Mouse (Mus musculus) layer of hippocampus, adult 8-10 months (tissue): ENCODE results near the gene Tmem203. TPM values are rescaled to one million over a fixed set of nuclear protein-coding genes. Genes with fewer than 3 reads are reported as not detected.
"Not testable (repeated sequence)": the region's sequence is repeated elsewhere in the genome, so short reads cannot be mapped to it uniquely, and the experiment has no call there.

Experiments
- DNase-seq, 2 experiments: peaks; one replicate each; pipeline ENCODE4 v3.0.0; 2022; ENCODE audit warnings: low spot score in 2 of 2
- total RNA-seq, 4 experiments: library from RNA; stranded (reverse); gene quantifications; 2 replicates each; pipeline ENCODE4 v1.2.4; 2022

The Tmem203 gene
- total RNA-seq, 4 experiments from 2014 or later: 27.0 to 44.4 (median 33.9) TPM

- DNase-seq: no peak
Measured at GRCm38 (mm10) chr2:25233421-25233820, 21.8 kb upstream of the Tmem203 start.

DNA sequence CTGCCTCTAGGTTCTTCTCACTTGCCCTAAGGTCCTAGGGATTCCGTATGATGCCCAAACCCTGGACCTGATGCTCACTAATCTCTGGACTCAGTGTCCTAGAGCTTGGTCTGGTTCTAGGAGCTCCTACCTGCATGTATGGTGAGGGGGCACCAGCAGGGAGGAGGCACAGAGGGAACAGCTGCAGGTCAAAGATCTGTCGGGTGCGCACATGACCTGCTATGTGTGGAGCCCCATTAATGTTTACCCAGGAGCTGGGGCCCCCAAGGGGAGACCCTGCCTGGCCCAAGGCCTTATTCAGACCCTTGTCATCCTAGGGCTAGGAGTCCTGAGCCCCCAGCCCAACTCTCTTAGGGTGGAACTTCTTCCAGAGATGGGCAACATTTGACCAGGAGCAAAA, 21.2 kb upstream of the Tmem203 start, which contains the start of gene Slc34a3:
Gene Slc34a3 (minus strand): TSS at position 315 of the 400 bp plus-strand sequence.
- DNase-seq: no peak

GRCm38 (mm10) chr2:25234551-25235220, 20.6 kb upstream of the Tmem203 start:
- no peak for DNase-seq

- DNase-seq: no peak
Measured at GRCm38 (mm10) chr2:25236614-25237013, 18.6 kb upstream of the Tmem203 start, which contains the start of gene Rnf224. Gene Rnf224, minus strand, starts transcription at chr2:25236787.

DNA sequence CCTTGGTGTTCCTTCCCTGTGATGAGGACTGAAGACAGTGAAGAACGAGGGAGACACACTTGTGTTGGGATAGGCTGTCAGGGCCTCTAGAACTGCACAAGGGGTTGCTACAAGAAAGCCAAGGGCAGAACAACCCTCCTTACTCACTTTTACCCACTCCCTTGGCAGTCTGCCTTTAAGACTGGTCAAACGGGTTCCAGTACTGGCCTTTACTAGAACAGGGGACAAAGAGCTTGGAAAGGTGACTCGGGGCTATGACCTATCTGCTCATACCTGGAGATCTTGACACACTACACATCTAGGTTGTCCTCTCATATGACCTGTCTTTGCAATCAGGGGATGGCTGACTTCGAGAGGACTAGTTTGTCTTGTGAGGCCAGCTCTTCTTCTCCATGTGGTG, 17.7 kb upstream of the Tmem203 start:
- DNase-seq: no peak

- DNase-seq: no peak
Measured at GRCm38 (mm10) chr2:25238106-25238505, 17.1 kb upstream of the Tmem203 start.

GRCm38 (mm10) chr2:25239766-25240165, 15.5 kb upstream of the Tmem203 start:
- DNase-seq: no peak

- DNase-seq: no peak
Measured at GRCm38 (mm10) chr2:25240310-25240709, 14.9 kb upstream of the Tmem203 start.

DNA sequence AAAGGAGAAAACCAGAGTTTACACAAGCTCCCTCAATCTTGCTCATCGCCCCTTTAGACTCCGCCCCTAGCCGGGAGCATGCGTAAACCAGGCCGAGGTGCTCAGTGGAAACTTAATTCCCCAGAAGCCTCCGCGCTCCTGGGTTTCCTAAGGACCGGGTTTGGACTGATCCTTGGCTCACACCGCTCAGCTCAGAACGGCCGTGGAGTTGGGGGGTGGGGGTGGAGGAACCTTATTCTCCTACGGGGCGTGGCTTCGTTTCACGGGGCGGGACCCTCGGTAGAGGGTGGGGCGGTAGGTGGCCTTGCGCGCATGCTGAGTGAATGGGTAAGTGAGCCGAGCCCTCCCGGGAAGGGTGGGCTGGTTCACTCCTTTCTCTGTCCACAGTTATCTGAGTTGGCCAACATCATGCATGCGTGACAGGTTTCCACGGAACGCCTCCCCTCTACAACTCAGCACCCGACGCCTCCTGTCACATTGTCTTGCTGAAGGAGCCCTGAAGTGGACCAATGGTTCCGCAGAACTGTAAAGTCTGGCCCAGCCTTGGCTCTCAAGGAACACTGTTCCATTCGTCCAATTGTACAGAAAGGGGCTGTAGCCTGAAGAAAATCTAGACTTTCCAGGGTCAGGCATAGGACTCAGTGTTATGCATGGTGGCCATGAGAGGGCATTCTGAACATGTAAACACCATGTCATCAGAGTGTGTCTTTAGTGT, 14.4 kb upstream of the Tmem203 start:
- peak; percentile 60 to 64 for DNase-seq

GRCm38 (mm10) chr2:25241438-25241775, 13.8 kb upstream of the Tmem203 start:
- no peak for DNase-seq

DNA sequence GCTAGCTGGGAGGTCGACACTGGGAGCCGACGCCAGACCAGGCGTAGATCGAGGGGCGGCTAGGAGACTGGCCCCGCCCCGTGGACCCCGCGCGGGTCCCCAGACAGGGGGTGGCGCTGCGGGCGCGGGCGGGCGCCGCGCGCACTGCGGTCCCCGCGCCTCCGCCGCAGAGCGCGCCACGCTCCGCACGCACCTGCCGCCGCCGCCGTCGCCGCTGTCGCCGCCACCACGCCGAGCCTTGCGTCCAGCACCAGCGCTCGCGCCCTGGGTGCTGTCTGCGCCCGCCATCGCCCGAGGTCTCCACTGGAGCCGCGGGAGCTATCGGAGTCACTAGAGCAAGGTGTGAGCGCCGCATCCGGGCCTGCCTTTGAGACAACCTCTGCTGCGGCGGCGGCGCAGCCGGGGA, 13.1 kb upstream of the Tmem203 start, which contains the start of the genes Rnf208 and Cysrt1:
Gene Rnf208 (plus strand): TSS at position 155 of the 406 bp plus-strand sequence.
Gene Cysrt1 (minus strand): TSS at position 352 of the 406 bp plus-strand sequence.
- no peak for DNase-seq

DNA sequence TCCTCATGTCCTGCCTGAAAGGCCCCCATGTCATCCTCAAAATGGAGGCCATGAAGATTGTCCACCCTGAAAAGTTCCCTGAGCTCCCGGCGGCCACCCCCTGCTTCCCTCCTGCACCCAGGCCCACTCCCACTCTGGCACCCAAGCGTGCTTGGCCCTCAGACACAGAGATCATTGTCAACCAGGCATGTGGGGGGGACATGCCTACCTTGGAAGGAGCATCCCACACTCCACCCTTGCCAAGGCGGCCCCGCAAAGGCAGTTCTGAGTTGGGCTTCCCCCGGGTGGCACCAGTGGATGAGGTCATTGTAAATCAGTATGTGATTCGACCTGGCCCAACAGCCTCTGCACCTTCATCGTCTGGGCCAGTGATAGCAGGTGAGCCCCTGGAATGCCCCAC, 11.9 kb upstream of the Tmem203 start:
- DNase-seq: no peak

- no peak for DNase-seq
Measured at GRCm38 (mm10) chr2:25244144-25244543, 11.1 kb upstream of the Tmem203 start.

DNA sequence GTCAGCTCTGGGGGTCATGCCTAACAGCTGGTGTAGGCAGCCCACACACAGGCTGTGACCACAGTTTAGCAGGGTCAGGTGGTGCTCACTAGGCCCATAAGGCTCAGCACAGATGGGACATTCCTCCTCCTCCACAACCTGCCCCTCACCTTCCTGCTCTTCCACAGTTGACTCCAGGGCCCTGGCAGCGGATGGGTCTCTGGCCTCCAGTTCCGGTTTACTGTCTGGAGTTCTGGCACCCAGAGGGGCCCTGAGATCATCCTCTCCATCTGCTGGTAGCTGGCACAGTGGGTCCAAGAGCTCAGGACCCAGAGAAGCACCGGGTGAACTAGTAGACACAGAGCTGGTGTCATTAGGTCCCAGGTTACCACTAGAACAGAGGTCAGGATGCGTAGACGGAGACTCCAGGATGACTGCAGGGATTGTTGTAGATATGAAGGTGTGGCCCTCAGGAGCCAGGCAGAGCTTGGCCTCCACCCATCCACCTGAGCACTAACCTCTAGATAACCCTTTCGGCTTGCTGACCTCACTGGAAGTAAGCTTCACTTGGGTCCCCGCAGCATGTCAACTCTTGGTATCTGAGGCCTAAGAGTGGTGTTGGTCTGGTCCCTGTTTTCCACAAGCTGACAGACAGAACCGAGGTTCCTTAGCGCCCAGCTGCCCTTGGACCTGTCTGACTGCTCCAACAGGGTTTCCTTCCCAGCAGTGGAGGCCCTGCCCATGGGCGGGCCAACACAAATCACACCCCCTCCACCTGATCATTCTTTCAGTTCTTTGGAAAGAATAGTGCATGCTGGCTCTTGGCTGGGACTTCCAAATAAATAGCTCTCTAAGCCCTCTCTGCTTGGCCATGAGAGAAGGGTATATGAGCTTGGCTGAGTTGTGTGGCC, 8.8 kb upstream of the Tmem203 start, which contains the start of gene AL732309.1:
Gene AL732309.1 (minus strand): TSS at position 681 of the 890 bp plus-strand sequence.
- DNase-seq: no peak

DNA sequence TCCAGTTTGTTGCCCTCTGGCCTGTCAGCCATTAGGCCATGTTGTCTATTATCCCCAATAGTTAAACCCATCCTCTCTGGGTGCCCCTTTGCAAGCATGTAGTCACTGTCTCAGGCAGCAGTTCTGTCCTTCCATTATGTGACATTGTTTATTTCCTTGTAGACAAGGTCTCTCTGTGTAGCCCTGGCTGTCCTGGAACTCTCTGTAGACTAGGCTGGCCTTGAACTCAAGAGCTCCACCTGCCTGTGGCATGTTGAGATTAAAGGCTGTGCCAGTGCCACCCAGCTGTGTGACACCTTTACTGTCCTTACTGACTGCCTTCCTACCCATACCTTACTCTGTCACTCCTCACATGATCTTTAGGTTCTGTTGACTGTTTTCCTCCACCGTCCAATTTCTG, 2.9 kb upstream of the Tmem203 start:
- DNase-seq: no peak

- DNase-seq: not testable (repeated sequence)
Measured at GRCm38 (mm10) chr2:25256443-25257109, 1.3 kb downstream of the Tmem203 start.

- DNase-seq: not testable (repeated sequence)
Measured at GRCm38 (mm10) chr2:25257250-25257649, 2.0 kb downstream of the Tmem203 start.

GRCm38 (mm10) chr2:25258887-25259286, 3.6 kb downstream of the Tmem203 start:
- no peak for DNase-seq

DNA sequence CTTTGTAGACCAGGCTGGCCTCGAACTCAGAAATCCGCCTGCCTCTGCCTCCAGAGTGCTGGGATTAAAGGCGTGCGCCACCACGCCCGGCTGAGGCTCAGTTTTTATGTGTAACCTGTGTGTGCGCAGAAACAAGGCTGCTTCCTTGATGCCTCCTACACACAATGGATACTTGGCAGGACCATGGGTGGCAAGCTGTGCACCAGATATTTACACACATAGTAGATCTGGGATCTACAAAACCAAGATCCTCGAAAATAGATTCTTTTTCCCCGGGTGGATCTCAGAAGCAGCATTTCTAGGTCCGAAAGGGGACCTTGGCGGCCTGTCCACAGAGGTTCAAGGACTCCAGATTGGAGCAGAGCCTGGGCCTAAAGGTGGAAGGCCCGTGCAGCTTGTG, 6.6 kb downstream of the Tmem203 start:
- DNase-seq: peak in 1 of 2 experiments; percentile 47

DNA sequence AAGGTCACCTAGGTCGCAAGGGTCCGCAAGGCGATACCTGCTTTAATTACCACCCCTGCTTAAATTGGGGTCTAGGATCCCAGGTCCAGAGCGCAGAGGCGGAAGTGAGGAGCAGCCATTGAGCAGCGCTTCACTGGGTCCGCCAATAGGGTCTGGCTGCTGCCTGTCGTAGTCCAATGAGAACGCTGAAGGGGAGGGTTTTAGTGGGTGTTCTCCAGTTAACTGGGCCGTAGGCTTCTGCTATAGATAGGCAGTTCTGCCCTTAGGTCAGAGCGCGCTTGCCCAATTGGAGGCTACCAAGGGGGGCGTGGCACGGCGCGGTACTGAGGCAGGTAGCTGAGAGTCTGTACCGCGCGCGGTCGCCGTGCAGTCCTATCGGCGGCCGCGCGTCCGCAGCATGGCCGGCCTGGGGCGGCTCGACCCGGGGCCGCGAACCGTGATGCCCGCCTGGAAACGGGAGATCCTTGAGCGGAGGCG, 7.1 kb downstream of the Tmem203 start, which contains the start of gene Tprn:
Gene Tprn (plus strand): TSS at position 328 of the 477 bp plus-strand sequence.
- peak; percentile 94 to 97 for DNase-seq
